17 mouse cellular contexts compared by ENCODE assay signal in genomic region chr9:53508053-53508452, GRCm38 (mm10). TPM values are rescaled to one million over a fixed set of nuclear protein-coding genes. Genes with fewer than 3 reads are reported as not detected.
DNase-seq lines count a peak whose midpoint lies in the region; ATAC-seq and TF ChIP-seq lines count a peak whose summit lies in the region.
"Had no signal": no experiment of that assay in that cellular context is flagged by ENCODE, and none has a peak within 500 bp of the region (broad histone marks: within the 10 kb centered on the region; RNA-seq: fewer than 3 reads in every experiment).

No protein-coding gene starts in this region.

- H3K9ac ChIP-seq in intestine, embryonic 16.5 days (ENCODE audit: low read depth, low read length): no peak overlapping the region
- H3K9ac ChIP-seq: liver, embryonic 15.5 days; neural tube, embryonic 12.5 days; stomach, embryonic 15.5 days had no signal

- no peak for TF ChIP-seq CTCF in testis, adult 2 months (IDR thresholded peaks at IDR 0.05; ENCODE audit: control insufficient read depth, insufficient read depth, insufficient replicate concordance, low read depth, low read length)

- TF ChIP-seq POLR2A in testis, adult 2 months (IDR thresholded peaks at IDR 0.05; ENCODE audit: control insufficient read depth, low read depth, low read length): no peak

- intact Hi-C loops in left cerebral cortex, postnatal 36 days (cut with DNase I): no loop called here

- H3K4me1 ChIP-seq in testis, adult 2 months (ENCODE audit: control insufficient read depth, insufficient read depth, low read length): no peaks in the 10 kb centered on the region; the same call in 1 of the 2 replicates
- H3K4me1 ChIP-seq in intestine, embryonic 16.5 days (ENCODE audit: control insufficient read depth, insufficient read depth, low read length): no peaks in the 10 kb centered on the region
- H3K4me1 ChIP-seq: liver, embryonic 15.5 days; neural tube, embryonic 12.5 days; stomach, embryonic 15.5 days had no signal

- peak overlapping the region; percentile 80 for H3K4me3 ChIP-seq in testis, adult 2 months (ENCODE audit: control insufficient read depth, low read depth, low read length)
- H3K4me3 ChIP-seq in intestine, embryonic 16.5 days (ENCODE audit: low read length): no peak overlapping the region
- H3K4me3 ChIP-seq: liver, embryonic 15.5 days; neural tube, embryonic 12.5 days; stomach, embryonic 15.5 days had no signal

- H3K36me3 ChIP-seq in testis, adult 2 months (ENCODE audit: control insufficient read depth, insufficient read depth, low read length): no peaks in the 10 kb centered on the region; the same call in 1 of the 2 replicates
- no peaks in the 10 kb centered on the region for H3K36me3 ChIP-seq in intestine, embryonic 16.5 days (ENCODE audit: control insufficient read depth, insufficient read depth, low read length)
- H3K36me3 ChIP-seq: stomach, embryonic 15.5 days had no signal

- H3K27me3 ChIP-seq in testis, adult 2 months (ENCODE audit: control insufficient read depth, insufficient read depth, low read length): no peaks in the 10 kb centered on the region
- H3K27me3 ChIP-seq in intestine, embryonic 16.5 days (replicated peaks; ENCODE audit: control insufficient read depth, insufficient read depth, low read length): no peaks in the 10 kb centered on the region
- H3K27me3 ChIP-seq: liver, embryonic 15.5 days; neural tube, embryonic 12.5 days; stomach, embryonic 15.5 days had no signal

- no peaks in the 10 kb centered on the region for H3K9me3 ChIP-seq in intestine, embryonic 16.5 days (ENCODE audit: control insufficient read depth, low read length)
- H3K9me3 ChIP-seq: liver, embryonic 15.5 days; neural tube, embryonic 12.5 days; stomach, embryonic 15.5 days had no signal

- peak; percentile 1 for DNase-seq in embryo, embryonic 10.5 days (ENCODE audit: low spot score)
- no peak for DNase-seq in embryo, embryonic 10 days (ENCODE audit: low spot score)
- DNase-seq in testis, postnatal 10 days (ENCODE audit: low spot score): no peak
- peak; percentile 55 for DNase-seq in adipocyte (ENCODE audit: low spot score)
- no peak for DNase-seq in gastrocnemius, adult 18-20 months (ENCODE audit: low spot score)
- no peak for DNase-seq in left cerebral cortex, postnatal 36 days (ENCODE audit: low spot score in 2 of 2)
- DNase-seq: cerebellum, postnatal 14 days; heart, postnatal 36 days; left cerebral cortex, postnatal 4 days; midbrain, embryonic 14.5 days; right cerebral cortex, postnatal 4 days had no signal

- 89% methylated on average over 7 of the region's 7 CpGs for WGBS in intestine, embryonic 16.5 days

- no peak for ATAC-seq in intestine, embryonic 16.5 days

- no peak overlapping the region for H3K4me2 ChIP-seq in intestine, embryonic 16.5 days (ENCODE audit: low read depth, low read length)
- H3K4me2 ChIP-seq: liver, embryonic 15.5 days; neural tube, embryonic 12.5 days; stomach, embryonic 15.5 days had no signal

- 0 out of 2 replicates have a peak overlapping the region, but pooled peaks have one; percentile 5 for H3K27ac ChIP-seq in testis, adult 2 months (ENCODE audit: control insufficient read depth, insufficient read depth, low read depth, low read length)
- no peak overlapping the region for H3K27ac ChIP-seq in intestine, embryonic 16.5 days (ENCODE audit: low read length)
- H3K27ac ChIP-seq: kidney, postnatal 0 days; liver, embryonic 15.5 days; neural tube, embryonic 12.5 days; stomach, embryonic 15.5 days had no signal

RNA-seq across cellular contexts. Expression of gene Atm, which starts 28.5 kb away (rescaled TPM):
- 1.7 and 1.9 TPM in 2 replicates for polyA plus RNA-seq in testis, adult 2 months (2012; rRNA removed)
- 1 to 10 TPM; 5.0 to 5.5 TPM for total RNA-seq in gastrocnemius, adult 18-20 months (2021)
- 10 to 100 TPM; 13.2 to 18.5 TPM for total RNA-seq in left cerebral cortex, postnatal 36 days (2021)
- 8.4 and 9.5 TPM in 2 replicates for polyA plus RNA-seq in intestine, embryonic 16.5 days (2015; fragmentation: Nextera tagmentation; extraction: Ambion mirVana)

RNA-seq across cellular contexts. Expression of gene Npat, which starts 28.8 kb away (rescaled TPM):
- polyA plus RNA-seq in testis, adult 2 months (2012; rRNA removed): 4.0 and 4.5 TPM in 2 replicates
- 1 to 10 TPM; 4.7 to 5.1 TPM for total RNA-seq in gastrocnemius, adult 18-20 months (2021)
- total RNA-seq in left cerebral cortex, postnatal 36 days (2021): 10 to 100 TPM; 16.7 to 19.9 TPM
- polyA plus RNA-seq in intestine, embryonic 16.5 days (2015; fragmentation: Nextera tagmentation; extraction: Ambion mirVana): 10.6 and 11.7 TPM in 2 replicates

Comparison
In these comparisons a context has a peak if more than half of its experiments do, and no peak if none do; other contexts are left out.
1. DNase-seq: peak in embryo, embryonic 10.5 days (single experiment) and adipocyte (single experiment); none in embryo, embryonic 10 days (single experiment), testis, postnatal 10 days (single experiment), gastrocnemius, adult 18-20 months (single experiment) and left cerebral cortex, postnatal 36 days (0 of 2).